Mouse (Mus musculus) CH12.LX (cell line): Measurements from ENCODE around the gene Ddx46.

Source experiments
- EP300 ChIP-seq: IDR thresholded peaks from 2 replicates; pipeline ENCODE4 v1.6.1; 2011; ENCODE audit warnings: low read length, improper control_type of control experiment
- POLR2A ChIP-seq: IDR thresholded peaks from 2 replicates; pipeline ENCODE4 v1.6.1; 2011; ENCODE audit warnings: low read depth, mild to moderate bottlenecking, improper control_type of control experiment, low read length
- SMC3 ChIP-seq: IDR thresholded peaks from 2 replicates; pipeline ENCODE4 v1.6.1; 2011; ENCODE audit warnings: low read depth, low read length, improper control_type of control experiment
- TCF12 ChIP-seq: IDR thresholded peaks from 2 replicates; pipeline ENCODE4 v1.6.1; 2014; ENCODE audit warnings: low read depth, mild to moderate bottlenecking, inconsistent platforms, low read length, improper control_type of control experiment
- ZNF384 ChIP-seq: IDR thresholded peaks from 2 replicates; pipeline ENCODE4 v1.6.1; 2012; ENCODE audit warnings: low read depth, low read length, improper control_type of control experiment, inconsistent platforms

DNA sequence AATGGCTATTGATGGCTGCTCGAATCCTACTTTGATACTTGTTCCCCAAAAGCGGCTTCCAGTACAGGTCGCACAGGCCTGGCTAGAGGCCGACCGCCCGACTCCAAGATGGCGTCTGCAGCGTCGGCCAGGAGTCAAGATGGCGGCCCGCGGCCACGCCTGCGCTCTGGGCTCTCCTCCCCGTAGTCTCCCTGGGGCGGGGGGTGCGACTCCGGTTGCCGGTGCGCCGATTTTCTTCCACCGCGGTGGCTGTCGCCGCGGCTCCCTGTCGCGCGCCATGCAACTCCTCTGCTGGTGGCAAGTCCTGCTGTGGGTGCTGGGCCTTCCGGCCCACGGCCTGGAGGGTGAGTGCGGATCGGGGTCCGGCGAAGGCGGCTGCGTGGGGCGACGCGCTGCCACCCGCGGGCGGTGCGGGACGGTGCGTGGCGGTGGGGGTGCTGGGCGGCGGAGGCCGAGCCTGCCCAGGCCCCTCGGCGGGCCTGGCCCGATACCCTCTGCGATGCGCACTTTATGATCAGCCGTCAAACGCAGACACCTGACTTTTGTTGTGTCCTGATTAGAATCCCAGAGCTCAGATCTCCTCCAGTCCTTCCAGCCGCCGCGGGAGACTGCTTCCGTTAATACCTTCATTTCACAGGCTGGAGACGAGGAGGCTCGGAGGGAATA, 79.8 kb downstream of the Ddx46 start, which contains the start of gene Txndc15:
- no peak for TF ChIP-seq ZNF384
- peak; percentile 89 for TF ChIP-seq TCF12
- TF ChIP-seq SMC3 = no peak
- peak; percentile 79 for TF ChIP-seq POLR2A
- TF ChIP-seq EP300 = no peak
